Mouse (Mus musculus): ENCODE data around the gene Atat1. TPM values are rescaled to one million over a fixed set of nuclear protein-coding genes. Genes with fewer than 3 reads are reported as not detected.

Atat1 gene
- total RNA-seq, 1 experiment from 2014 or later, result 31.5 TPM

DNA sequence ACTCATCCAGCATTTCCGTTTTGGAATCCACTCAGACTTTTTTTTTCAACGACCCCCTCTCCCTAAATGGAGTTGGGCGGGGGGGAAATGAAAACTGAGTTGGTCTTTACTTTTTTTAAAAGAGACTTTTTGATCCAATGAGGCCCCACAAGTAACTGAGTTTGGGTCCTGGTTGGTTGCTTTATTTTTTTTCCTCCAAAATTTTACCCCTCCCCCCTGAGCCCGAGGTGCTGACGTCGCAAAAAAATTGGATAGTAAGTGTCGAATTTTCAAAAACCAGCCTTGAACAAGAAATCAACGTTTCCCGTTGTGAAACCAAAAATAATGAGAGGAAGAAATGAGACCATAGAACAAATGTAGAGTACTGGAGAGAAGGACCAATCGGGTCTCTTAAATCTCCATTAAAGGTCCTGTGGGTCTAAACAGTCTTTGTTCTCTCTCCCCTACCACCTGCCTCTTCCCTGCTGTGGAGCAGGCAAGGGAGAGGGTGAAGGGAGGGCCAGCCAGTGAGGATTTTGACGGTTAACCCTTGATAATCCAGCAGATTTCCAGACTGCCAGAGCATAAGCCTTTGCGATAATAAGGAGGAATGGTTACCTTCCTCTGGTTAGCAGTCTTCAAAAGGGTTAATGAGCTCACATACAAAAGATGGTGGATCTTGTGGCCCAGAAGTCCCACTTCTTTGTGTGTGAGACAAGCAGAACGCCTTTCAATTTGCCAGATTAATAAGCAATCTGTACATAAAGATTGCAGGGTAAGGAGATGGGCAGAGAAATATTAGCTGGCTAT is 7.8 kb upstream of the Atat1 start:
- DNase-seq, result peak; percentile 69

DNA sequence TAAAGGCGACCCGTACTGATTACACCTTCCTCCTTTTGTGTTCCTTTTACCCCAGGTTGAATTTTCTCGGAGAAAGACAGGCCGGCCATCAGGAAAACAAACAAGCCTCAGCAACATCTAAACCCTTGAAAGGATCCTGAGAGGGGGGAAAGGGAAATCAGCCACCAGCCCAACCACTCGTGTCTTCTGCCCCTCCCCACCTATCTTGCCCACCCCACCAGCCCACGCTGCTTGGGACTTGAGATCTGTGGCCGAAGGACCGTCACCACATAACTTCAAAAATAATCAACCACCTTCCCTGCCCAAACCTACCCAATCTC is 7.2 kb upstream of the Atat1 start:
- DNase-seq, result peak; percentile 50

DNA sequence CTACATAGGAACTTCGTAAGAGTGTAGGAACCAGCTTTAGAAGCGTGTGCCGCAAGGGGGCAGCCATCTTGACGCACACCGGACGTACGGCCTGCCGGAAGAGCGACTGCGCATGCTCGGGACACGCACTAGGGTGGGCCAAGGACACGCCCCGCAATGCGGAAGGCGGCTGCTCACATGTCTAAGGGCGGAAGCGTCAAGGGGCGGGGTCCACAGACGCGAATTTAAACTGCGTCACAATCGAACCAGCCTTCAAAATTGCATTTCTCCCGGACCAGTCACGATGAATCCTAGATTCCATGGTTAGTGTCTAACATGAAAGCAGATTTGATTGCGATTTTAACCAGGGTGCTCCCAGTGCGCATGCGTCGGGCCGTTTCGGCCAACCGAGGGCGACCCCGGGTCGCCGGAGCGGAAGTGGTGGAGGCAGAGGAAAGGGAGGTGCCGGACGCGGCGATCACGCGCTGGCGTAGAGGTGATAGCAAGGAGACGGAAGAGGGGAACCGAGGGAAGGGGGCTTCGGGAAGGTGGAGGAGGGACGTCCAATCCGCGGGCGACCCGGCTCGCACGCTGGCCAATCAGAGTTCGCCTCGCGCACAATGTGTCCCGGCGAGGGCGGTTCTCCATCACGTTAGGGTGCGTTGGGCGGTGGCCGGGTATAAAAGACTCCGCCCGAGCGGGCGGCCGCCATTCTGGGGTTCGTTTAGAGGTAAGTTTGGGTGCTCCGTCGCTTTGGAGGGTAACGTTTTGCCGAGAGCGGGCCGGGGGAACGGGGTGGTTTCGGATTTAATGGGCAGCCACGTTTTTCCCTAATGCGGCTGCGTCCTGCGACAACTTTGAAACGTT is 6.6 kb upstream of the Atat1 start, which contains the start of the genes Mrps18b and Ppp1r10:
Gene Mrps18b (minus strand): TSS at position 93 of the 846 bp plus-strand sequence.
Gene Ppp1r10 (plus strand): TSS at position 138 of the 846 bp plus-strand sequence.
- DNase-seq, result peak; percentile 99

DNA sequence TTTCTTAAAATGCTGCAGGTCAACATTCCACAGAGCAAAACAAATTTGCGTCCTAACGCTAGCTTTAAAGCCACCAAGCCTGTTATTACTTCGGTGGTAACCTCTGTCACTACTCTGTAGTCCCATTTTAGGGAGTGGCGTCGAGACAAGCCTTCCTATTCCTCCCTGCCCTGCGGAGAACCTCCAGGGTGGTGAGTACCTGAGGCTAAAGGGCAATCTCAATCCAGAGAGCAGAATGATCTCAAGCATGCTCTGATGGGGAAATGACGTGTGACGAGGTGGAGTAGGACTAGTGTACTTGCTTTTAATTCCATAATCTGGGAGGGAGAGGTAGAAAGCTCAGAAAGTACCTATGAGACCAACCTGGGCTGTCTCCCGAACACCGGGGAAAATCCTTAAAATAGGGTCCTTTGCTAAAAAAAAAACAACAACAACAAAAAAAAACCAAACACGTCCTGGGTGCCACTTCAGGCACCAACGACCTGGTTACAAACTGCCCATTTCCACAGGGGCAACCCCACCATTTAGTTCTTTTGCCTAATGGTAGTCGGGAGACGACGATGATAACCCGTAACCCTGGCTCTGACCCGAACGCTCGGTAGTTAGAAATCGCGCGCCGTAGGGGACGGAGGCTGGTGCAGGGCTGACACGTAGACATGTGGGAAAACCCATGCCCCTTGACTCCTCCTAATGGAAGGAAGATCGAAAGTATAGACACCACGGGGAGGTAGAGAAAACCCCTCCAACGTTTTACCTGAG is 5.8 kb upstream of the Atat1 start:
- DNase-seq, result peak; percentile 35

DNA sequence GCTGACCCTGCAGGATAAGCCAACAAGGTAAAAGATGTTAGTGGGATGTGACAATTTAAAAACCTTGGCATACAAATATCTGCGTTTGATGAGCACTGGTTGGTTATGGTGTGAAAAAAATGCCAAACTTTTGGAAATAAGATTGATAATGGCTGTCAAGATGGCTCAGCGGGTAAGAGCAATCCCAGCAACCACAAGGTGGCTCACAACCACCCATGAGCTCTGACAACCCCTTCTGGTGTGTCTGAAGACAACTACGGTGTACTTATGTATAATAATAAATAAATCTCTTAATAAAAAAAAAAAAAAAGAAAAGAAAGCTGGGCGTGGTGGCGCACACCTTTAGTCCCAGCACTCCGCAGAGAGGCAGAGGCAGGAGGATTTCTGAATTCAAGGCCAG is 5.1 kb upstream of the Atat1 start:
- DNase-seq, result no peak

DNA sequence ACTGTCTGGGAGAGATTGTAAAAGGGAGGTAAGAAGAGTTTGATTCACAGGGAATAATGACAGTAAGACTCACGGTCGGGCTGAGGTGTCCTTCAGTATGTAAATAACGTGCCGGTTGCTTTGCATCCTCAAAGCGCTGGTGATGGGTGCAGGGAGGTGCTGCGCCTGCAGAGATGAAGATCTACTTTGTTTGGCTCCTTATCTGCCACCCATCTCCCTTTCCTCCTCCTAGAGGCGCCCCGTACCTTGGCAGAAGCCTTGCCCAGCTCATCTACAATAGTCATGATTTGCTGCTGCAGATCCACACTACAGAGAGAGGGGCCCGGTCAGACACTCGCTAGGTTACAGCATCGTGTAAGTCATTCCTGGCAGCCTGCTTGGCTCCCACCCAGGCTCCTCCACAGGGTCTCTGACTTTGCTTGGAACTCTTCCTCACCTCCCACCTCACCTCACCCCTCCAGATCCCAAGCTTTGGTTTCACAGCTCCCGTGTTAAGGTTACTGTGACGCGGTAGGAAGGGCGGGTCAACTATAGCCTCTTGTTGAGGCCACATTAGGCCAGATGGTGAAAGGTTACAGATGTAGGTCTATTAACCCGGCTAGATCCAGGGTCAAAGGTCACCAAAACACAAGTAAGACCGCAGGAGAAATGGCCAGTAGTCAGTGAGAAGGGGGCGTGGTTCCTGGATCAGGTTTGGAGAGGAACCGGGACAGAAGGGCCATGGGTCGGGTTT is 523 bp downstream of the Atat1 start:
- DNase-seq, result peak; percentile 17

DNA sequence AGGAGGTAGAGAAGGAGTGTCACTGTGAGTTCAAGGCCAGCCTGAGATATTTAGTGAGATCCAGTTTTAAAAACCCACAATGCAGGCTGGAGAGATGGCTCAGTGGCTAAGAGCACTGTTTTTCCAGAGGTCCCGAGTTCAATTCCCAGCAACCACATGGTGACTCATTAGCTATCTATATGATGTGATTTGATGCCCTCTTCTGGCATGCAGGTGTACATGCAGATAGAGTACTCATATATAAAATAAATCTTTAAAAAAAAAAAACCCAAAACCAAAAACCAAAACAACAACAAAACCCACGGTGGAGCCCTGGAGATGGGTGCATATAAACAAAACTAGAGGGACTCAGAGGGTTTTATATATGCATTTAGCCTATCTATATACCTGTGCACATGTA is 2.3 kb downstream of the Atat1 start:
- no peak for DNase-seq

DNA sequence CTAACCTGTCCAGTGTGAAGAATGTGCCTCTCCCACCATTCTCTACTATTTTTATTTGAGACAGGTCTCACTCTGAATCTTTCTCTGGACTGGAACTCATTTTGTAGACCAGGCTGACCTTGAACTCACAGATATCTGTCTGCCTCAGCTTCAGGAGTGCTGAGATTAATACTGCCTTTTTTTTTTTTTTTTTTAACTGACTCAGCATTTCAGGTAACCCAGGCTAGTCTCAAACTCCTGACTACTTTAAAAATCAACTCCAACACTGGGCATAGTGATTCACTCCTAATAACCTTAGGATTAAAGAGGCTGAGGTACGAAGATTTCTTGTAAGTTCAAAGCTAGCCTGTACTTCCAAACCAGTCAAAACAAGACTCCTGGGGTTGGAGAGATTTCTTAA is 4.3 kb downstream of the Atat1 start:
- no peak for DNase-seq

DNA sequence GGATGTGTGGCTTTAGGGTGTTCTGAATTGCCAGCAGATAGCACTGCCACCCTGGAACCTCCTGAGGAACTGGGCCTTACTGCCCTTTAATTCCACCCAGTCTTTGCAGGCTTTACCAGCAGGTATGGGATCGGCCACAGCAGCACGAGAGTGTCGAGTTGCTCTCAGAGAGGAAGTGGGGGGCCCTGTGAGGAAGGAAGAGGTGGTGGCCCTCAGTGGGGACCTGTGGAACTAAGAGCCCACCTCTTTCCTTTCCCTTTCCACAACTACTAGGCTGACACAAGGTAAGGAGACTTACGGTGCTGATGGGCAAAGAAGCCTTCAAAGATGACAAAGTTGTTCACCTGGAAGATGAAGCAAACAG is 5.9 kb downstream of the Atat1 start:
- DNase-seq, result no peak

DNA sequence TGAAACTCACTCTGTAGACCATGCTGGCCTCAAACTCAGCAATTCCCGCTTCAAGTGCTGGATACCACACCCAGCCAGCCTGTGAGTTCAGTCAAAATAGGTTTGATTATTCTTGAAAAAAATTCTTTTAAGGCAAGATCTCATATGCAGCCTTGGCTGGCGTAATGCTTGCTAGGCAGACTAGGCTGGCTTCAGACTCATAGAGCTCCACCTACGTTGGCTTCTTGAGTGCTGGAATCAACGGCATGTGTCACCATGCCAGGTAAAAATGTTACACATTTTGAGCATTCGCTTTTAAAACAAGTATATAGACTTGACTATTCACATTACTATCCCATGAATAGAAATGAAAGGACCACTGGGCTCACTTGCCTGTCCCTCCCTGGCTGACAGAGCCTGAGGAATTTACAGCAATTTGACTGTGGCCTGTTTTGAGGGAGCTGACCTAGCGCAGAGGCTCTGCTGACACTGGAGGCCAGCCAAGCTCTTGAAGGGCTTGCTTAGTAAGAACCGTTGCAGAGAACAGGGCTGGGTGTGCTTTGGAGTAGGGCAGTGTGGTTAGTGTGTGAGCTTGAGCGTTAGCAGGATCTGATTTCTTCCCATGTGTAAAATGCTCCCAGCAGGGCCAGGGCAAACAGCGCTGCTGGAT is 6.4 kb downstream of the Atat1 start:
- peak; percentile 65 for DNase-seq

DNA sequence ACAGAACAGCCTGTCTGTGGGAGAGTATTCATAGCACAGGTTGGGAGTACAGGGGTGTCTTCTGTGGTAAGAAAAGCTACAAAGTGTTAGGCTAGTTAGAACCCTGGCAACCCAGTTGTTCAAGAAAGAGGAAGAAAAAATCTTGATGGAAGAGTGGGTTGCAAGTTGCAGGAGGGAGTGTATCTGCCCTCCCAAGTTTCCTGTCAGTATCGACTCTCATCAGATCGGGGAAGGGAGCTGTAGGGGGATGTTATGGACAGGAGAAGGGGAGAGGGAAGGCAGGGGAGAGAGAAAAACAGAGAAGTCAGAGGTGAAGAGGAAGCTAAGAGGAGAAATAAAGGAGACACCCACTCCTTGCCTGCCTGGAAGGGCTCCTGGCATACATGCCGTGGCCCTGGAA is 9.2 kb downstream of the Atat1 start:
- no peak for DNase-seq

DNA sequence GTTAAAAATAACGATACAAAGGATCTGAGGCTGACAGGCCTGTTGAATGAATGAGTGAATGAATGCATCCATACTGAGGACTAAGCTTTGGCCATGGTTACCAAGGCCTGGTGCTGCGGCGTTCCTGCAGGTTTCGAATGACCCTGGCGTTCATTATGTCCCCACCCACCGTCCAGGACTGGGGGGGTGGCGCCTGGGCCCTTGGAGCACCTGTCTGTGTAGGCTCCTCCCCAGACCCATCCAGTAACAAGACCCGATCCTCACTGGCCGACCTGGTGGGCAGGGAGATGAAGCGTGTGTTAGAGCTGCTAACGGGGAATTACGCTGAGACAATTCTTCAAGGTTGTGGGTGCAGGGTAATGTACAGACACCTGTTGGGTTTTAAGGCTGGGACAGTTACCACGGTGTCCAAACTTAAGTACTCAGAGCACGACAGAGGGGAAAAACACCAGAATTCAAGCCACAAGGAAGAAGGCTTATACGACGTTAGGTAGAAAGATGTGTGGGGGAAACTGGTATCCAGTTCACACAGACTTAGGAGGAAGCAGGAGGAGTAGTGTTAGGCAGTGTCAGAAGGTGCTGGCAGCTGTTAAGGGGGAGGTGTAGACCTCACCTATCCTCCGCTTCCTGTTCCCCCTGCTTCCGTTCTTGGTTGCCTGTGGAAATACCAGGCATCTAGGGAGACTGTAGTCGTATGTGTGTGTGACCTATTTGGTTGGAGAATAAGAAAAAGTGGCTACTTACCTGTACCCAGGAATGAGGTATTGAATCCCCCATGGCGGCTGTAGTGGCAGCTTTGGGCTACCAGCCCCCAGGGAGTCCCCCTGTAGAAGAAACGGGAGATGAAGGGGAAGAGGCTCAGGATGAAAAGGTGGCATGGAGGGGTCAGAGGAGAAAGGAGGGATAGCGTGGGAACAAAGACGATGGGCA is 12.0 kb downstream of the Atat1 start:
- DNase-seq, result peak; percentile 29

DNA sequence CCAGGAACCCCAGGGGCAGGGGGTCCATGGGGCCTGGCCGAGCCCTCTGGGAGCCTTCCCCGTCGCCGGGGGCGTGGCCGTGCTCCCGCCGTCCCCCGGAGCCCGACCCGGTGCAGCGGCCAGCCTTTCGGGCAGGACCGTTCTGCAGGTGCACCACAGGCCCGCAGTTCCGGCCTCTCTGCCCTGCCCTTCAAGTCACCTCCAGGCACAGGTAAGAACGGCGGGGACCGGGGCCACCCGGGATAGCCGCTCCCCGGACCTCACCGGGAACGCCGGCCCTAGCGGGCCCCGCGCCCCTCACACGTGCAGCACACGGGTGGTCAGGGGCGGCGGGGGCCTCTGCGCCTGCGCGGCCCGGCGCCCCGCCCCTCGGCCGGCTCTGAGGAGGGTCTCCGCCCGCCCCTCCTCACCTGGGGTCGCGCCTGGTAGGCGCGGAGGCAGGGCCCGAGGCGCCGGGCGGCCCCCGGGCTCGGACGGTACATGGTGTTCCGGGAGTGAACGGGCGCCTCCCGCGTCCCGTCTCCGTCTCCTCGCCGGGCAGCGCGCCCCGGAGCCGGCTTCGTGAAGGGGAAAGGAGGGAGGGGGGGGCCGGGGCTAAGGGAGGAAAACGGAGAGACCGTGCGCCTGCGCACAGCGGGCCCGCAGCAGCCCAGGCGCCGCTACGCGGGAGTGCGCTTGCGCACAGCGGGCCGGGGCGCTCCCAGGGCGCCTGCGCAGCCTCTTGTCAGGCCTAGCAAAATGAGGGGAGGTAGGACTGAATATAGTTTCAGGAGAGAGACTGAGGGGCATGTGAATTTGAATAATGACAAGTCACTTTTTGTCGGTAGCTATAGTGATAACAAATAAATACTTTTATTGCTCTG is 12.9 kb downstream of the Atat1 start, which contains the start of gene 2310061I04Rik:
Gene 2310061I04Rik (minus strand): TSS at position 651 of the 863 bp plus-strand sequence.
- DNase-seq, result peak; percentile 95

DNA sequence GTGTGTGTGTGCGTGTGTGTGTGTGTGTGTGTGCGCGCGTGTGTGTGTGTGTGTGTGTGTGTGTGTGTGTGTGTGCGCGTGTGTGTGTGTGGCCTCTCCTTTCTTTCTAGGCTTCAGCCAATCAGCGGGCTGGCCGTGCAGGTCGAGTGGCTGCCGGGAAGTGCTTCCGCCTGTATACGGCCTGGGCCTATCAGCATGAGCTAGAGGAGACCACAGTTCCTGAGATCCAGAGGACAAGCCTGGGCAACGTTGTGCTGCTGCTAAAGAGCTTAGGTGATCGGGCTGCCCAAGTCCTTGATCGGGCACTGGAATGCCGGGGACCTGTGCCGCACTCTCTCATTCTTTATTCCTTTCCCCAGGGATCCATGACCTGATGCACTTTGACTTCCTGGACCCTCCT is 22.1 kb downstream of the Atat1 start:
- DNase-seq, result no peak

DNA sequence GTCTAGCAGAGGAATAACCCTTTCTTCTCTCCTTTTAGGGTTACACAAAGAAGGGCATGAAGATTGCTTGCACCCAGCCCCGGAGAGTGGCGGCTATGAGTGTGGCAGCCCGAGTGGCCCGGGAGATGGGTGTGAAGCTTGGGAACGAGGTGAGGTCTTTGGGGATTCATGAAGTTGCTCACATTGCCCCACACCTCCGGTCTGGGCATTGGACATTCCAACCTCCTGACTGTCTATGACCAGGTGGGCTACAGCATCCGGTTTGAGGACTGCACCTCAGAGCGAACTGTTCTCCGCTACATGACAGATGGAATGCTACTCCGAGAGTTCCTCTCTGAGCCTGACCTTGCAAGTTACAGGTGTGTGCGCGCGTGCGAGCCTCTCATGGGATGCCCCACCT is 26.1 kb downstream of the Atat1 start:
- DNase-seq, result no peak

DNA sequence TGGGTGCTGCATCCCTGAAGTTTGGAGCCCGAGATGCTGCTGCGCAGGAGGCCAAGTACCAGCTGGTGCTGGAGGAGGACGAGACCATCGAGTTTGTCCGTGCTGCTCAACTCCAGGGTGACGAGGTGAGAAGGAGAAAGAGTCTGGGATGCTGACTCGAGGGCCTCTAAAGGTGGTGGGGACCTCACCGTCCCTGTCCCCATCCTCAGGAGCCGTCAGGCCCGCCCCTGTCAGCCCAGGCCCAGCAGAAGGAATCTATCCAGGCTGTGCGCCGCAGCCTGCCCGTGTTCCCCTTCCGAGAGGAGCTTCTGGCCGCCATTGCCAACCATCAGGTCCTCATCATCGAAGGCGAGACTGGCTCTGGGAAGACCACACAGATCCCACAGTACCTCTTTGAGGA is 27.0 kb downstream of the Atat1 start:
- no peak for DNase-seq

DNA sequence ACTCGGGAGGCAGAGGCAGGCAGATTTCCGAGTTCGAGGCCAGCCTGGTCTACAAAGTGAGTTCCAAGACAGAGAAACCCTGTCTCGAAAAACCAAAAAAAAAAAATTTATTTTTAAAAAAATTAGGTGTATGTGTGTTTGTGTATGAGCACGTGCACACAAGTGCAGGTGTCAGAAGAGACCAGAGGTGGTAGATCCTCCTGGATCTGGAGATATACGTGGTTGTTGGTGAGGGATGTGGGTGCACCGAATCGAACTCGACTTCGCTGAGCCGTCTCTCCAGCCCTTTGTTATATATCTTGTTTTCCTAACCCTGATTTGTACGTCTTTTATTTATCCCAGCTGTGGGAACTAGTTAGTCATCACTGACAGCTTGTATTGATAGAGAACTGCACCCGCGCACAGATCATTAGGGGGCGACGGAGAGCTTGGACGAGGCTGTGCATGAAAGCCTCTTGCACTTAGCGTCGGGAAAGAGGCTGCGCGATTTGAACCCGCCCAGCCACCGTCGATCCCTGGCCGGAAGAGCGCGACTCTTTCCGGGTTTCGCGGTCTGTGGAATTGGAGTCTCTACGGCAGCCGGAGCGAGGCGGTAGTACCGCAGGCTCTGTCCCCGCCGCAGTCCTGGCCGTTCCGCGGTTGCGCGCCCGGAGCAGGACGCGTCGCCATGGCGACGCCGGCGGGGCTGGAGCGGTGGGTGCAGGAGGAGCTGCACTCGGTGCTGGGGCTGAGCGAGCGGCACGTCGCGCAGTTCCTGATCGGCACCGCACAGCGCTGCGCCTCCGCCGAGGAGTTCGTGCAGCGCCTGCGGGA is 30.4 kb downstream of the Atat1 start, which contains the start of gene Dhx16:
Gene Dhx16 (plus strand): TSS at position 575 of the 813 bp plus-strand sequence.
- peak; percentile 96 for DNase-seq

DNA sequence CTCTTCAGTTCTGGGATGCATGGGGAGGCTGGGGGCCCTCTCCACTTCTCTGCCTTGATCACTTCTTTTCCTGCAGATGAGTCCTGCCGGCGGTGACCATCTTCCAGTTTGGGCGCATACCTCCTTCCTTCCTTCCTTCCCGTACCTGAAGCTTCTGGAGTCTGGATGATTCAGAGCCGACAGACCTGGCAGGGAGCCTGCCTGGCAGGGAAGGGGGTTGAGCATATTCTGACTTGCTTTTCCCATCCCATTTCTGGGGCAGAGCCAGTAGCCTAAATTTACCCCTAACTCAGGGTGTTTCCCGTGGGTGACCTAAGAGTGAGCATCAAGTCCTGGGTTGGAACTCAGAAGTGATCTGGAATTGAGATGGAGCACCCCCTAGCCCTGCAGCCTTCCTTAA is 35.2 kb downstream of the Atat1 start:
- no peak for DNase-seq

Data from adrenal gland, postnatal 14 days (tissue).